Mouse (Mus musculus): ENCODE results near the gene Ikbke. TPM values are rescaled to one million over a fixed set of nuclear protein-coding genes. Genes with fewer than 3 reads are reported as not detected.

Gene Ikbke
- polyA plus RNA-seq, 1 experiment: 129 TPM

DNA sequence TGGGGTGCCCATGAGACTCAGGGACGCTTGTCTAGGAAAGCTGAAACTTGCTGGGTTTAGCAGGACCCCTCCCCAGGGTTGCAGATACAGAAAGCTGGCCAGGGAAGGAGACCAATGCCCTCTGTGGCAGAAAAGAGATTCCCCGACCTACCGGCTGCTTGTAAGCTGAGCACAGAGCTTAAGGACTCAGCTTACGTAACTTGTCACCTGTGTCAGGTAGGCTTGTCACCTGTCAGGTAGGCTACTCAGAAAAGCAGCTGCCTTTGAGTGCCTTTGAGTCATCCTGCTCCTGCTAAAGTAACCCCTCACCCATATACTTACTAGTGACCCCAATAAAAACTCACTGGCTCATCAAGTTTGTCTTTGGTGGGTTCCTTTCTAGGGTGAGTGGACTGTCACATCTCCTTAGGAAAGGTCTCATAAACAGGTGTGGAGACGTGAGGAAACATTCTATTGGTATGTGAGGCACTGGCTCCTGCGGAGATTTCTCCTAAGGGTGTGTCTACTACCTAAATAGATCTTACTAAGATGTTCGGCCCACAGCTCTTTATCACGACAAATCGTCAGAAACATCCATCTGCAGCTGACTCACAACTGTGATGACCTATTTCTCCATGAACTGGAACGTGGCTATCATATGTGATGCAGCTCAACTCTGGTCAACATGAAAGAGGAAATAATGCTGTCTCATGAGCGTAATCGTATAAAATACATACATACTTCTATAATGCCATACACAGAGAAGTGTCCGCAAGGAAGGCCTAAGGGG is 57.4 kb downstream of the Ikbke start:
- H3K4me3 ChIP-seq (ENCODE audit: control insufficient read depth, insufficient read depth, low read length): no peak overlapping the region
- TF ChIP-seq POLR2A (IDR thresholded peaks at IDR 0.05; ENCODE audit: control insufficient read depth, extremely low read depth, insufficient read depth, low read length, poor library complexity) (no peak), CTCF (IDR thresholded peaks at IDR 0.05; ENCODE audit: borderline replicate concordance, control insufficient read depth, extremely low read depth, insufficient read depth, low read length, poor library complexity) (no peak)
- DNase-seq: no peak
- no peaks in the 10 kb centered on the region for H3K27me3 ChIP-seq (ENCODE audit: control insufficient read depth, insufficient read depth, low read length)
- 92% methylated on average over 13 of the region's 13 CpGs for WGBS
- H3K36me3 ChIP-seq (ENCODE audit: control insufficient read depth, insufficient read depth, low read length): no peaks in the 10 kb centered on the region
- H3K4me1 ChIP-seq (replicated peaks; ENCODE audit: control insufficient read depth, insufficient read depth, low read length): no peaks in the 10 kb centered on the region
- no peak overlapping the region for H3K27ac ChIP-seq (ENCODE audit: control insufficient read depth, insufficient read depth, low read length)

- H3K27me3 ChIP-seq (ENCODE audit: control insufficient read depth, insufficient read depth, low read length): no peaks in the 10 kb centered on the region
- no peak for DNase-seq
- WGBS: 29% methylated on average over 11 of the region's 11 CpGs
These were observed 60.5 kb downstream of the Ikbke start for GRCm38 (mm10) chr1:131218933-131219332.

GRCm38 (mm10) chr1:131213361-131213760 is 66.0 kb downstream of the Ikbke start:
- Histone ChIP-seq H3K27ac (ENCODE audit: control insufficient read depth, insufficient read depth, low read length) (no peak overlapping the region), H3K4me1 (replicated peaks; ENCODE audit: control insufficient read depth, insufficient read depth, low read length) (peaks cover 6% of the 10 kb centered on the region; the same call in 1 of the 2 replicates), H3K4me3 (ENCODE audit: control insufficient read depth, insufficient read depth, low read length) (no peak overlapping the region), H3K36me3 (ENCODE audit: control insufficient read depth, insufficient read depth, low read length) (no peaks in the 10 kb centered on the region), H3K27me3 (ENCODE audit: control insufficient read depth, insufficient read depth, low read length) (no peaks in the 10 kb centered on the region)
- TF ChIP-seq CTCF (IDR thresholded peaks at IDR 0.05; ENCODE audit: borderline replicate concordance, control insufficient read depth, extremely low read depth, insufficient read depth, low read length, poor library complexity) (no peak), POLR2A (IDR thresholded peaks at IDR 0.05; ENCODE audit: control insufficient read depth, extremely low read depth, insufficient read depth, low read length, poor library complexity) (no peak)
- DNase-seq: no peak
- WGBS: 71% methylated on average over 6 of the region's 6 CpGs

More at GRCm38 (mm10) chr1:131218933-131219332, 60.5 kb downstream of the Ikbke start:
- H3K27ac ChIP-seq (ENCODE audit: control insufficient read depth, insufficient read depth, low read length): no peak overlapping the region
- no peaks in the 10 kb centered on the region for H3K36me3 ChIP-seq (ENCODE audit: control insufficient read depth, insufficient read depth, low read length)
- no peak for TF ChIP-seq POLR2A (IDR thresholded peaks at IDR 0.05; ENCODE audit: control insufficient read depth, extremely low read depth, insufficient read depth, low read length, poor library complexity)
- no peak for TF ChIP-seq CTCF (IDR thresholded peaks at IDR 0.05; ENCODE audit: borderline replicate concordance, control insufficient read depth, extremely low read depth, insufficient read depth, low read length, poor library complexity)
- peaks cover 4% of the 10 kb centered on the region; the same call in 1 of the 2 replicates for H3K4me1 ChIP-seq (replicated peaks; ENCODE audit: control insufficient read depth, insufficient read depth, low read length)
- H3K4me3 ChIP-seq (ENCODE audit: control insufficient read depth, insufficient read depth, low read length): no peak overlapping the region

DNA sequence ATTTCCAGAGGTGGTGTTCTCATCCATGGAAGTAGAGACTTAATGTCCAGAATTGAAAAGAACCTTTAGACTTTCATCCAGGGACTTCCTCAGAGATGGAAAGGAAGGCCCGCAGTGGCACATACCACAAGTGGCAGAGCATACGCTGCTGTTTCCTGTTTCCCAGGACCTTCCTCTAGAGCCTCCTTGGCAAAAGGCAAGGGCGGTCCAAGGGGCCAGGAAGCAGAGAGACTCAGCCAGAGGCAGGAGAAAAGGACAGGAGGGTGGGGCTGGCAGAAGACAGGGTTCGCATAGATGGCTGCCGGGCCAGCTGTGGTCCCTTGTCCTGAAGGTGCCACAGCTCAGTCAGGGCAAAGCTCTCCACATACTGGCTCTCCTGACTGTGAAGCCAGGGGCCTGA is 66.5 kb downstream of the Ikbke start:
- DNase-seq: no peak
- H3K27me3 ChIP-seq (ENCODE audit: control insufficient read depth, insufficient read depth, low read length): no peaks in the 10 kb centered on the region
- TF ChIP-seq POLR2A (IDR thresholded peaks at IDR 0.05; ENCODE audit: control insufficient read depth, extremely low read depth, insufficient read depth, low read length, poor library complexity) (no peak), CTCF (IDR thresholded peaks at IDR 0.05; ENCODE audit: borderline replicate concordance, control insufficient read depth, extremely low read depth, insufficient read depth, low read length, poor library complexity) (no peak)
- H3K27ac ChIP-seq (ENCODE audit: control insufficient read depth, insufficient read depth, low read length): no peak overlapping the region
- peaks cover 6% of the 10 kb centered on the region; the same call in 1 of the 2 replicates for H3K4me1 ChIP-seq (replicated peaks; ENCODE audit: control insufficient read depth, insufficient read depth, low read length)
- 38% methylated on average over 5 of the region's 5 CpGs for WGBS
- H3K4me3 ChIP-seq (ENCODE audit: control insufficient read depth, insufficient read depth, low read length): no peak overlapping the region
- no peaks in the 10 kb centered on the region for H3K36me3 ChIP-seq (ENCODE audit: control insufficient read depth, insufficient read depth, low read length)

GRCm38 (mm10) chr1:131211655-131212054 is 67.8 kb downstream of the Ikbke start:
- Histone ChIP-seq H3K36me3 (ENCODE audit: control insufficient read depth, insufficient read depth, low read length) (no peaks in the 10 kb centered on the region), H3K4me3 (ENCODE audit: control insufficient read depth, insufficient read depth, low read length) (no peak overlapping the region), H3K27ac (ENCODE audit: control insufficient read depth, insufficient read depth, low read length) (no peak overlapping the region), H3K4me1 (replicated peaks; ENCODE audit: control insufficient read depth, insufficient read depth, low read length) (peaks cover 6% of the 10 kb centered on the region), H3K27me3 (ENCODE audit: control insufficient read depth, insufficient read depth, low read length) (no peaks in the 10 kb centered on the region)
- no peak for DNase-seq
- no peak for TF ChIP-seq POLR2A (IDR thresholded peaks at IDR 0.05; ENCODE audit: control insufficient read depth, extremely low read depth, insufficient read depth, low read length, poor library complexity)
- no peak for TF ChIP-seq CTCF (IDR thresholded peaks at IDR 0.05; ENCODE audit: borderline replicate concordance, control insufficient read depth, extremely low read depth, insufficient read depth, low read length, poor library complexity)
- WGBS: 100% methylated on average over 1 of the region's 1 CpGs

DNA sequence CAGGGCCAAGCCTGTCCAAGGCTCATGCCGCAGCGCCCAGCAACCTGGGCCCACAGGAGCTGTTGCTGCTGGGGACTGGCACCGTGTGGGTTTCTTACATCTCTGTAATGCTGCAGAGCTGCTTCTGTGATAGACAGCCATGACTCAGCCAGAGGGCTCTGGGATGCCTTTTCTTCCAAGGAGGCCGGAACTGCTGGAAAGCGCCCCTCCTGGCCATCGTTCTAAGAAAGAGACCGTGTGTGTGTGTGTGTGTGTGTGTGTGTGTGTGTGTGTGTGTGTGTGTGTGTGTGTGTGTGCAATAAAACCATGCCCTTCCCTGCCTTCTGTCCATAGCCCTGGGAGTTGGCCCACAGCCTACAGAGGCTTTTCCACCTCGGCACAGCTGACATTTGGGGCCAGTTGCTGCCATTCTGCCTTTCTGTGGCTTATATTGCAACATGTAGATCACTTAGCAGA is 69.4 kb downstream of the Ikbke start:
- 92% methylated on average over 8 of the region's 8 CpGs for WGBS
- no peak for DNase-seq
- no peak for TF ChIP-seq CTCF (IDR thresholded peaks at IDR 0.05; ENCODE audit: borderline replicate concordance, control insufficient read depth, extremely low read depth, insufficient read depth, low read length, poor library complexity)
- Histone ChIP-seq H3K4me3 (ENCODE audit: control insufficient read depth, insufficient read depth, low read length) (no peak overlapping the region), H3K27ac (ENCODE audit: control insufficient read depth, insufficient read depth, low read length) (no peak overlapping the region), H3K27me3 (ENCODE audit: control insufficient read depth, insufficient read depth, low read length) (no peaks in the 10 kb centered on the region), H3K36me3 (ENCODE audit: control insufficient read depth, insufficient read depth, low read length) (no peaks in the 10 kb centered on the region), H3K4me1 (replicated peaks; ENCODE audit: control insufficient read depth, insufficient read depth, low read length) (peaks cover 14% of the 10 kb centered on the region)
